Mouse (Mus musculus) right cerebral cortex, postnatal 25 days (tissue): ENCODE results near the gene Napsa.

ENCODE experiments used
- DNase-seq: peaks from one replicate; pipeline ENCODE4 v3.0.0; 2022

Napsa gene

GRCm38 (mm10) chr7:44538756-44539624, 33.2 kb upstream of the Napsa start:
- DNase-seq = no peak

DNA sequence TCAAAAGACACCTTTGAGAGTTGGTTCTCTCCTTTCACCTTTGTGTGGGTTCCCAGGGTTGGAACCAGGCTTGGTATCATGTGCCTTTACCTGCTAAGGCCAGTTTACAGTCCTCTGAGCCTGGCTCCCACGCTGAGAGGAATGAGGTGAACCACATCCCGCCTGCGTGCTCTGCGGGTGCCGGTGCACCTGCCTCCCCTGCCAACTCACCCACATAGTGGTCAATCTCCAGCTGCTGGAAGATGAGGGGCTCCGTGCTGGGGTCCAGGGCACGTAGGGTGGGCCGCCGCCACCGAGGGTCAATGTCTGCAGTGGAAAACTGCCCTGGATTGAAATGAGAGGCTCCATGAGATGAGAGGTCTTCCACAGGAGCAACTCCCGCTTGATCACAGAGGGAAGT, 29.6 kb upstream of the Napsa start:
- DNase-seq = no peak

DNA sequence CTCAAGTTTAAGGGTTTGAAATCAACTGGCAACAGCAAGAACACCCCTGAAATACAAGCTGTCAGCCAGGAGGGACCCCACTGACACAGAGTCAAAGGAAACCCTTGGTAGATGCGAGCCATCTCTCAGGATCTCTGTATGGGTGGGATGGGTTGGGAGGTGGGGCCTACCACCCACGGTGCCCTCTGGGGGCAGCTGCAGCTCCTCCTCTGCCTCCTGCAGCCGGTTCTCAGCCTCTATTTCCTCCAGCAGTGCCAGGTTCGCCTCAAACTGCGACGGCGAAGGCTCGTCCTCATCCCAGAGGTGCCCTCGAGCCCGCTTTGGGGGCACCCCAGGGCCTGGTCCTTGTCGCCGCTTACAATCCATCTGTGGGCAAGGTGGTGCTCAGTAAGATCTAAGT, 29.1 kb upstream of the Napsa start:
- no peak for DNase-seq

- DNase-seq = no peak
These were observed 25.9 kb upstream of the Napsa start for GRCm38 (mm10) chr7:44546274-44546673.

GRCm38 (mm10) chr7:44547041-44547440, 25.1 kb upstream of the Napsa start:
- DNase-seq = no peak

GRCm38 (mm10) chr7:44547725-44548124, 24.5 kb upstream of the Napsa start:
- no peak for DNase-seq

DNA sequence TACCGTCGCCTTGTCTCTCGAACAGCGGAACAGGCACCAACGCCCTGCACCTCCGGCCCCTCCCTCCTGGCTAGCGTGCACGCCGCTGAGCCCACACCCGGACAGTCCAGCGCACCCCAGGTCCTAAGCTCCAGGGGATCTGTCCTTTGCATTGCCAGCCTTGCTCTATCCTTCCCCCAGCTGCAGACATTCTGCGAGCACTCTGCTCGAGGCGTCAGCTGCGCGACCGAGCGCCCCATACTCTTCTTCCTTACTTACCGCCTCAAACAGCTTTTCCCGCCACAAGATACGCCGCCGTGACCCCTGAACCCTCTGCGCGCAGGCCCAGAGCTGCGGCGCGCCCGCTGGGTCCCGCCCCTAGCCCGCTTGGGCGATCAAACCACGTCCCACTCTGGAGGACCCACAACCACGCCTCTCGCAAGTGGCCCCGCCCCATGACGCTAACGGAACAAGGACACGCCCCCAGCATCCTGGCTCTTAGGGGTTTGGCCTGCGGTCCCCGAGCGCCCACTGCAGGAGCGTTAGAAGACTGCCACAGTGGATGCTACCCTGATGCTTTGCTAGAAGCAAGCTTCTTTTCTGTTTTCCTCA, 23.6 kb upstream of the Napsa start, which contains the start of gene Pold1:
Pold1 (minus strand) TSS at position 353 of the 591 bp plus-strand sequence.
- peak; percentile 99 for DNase-seq

DNA sequence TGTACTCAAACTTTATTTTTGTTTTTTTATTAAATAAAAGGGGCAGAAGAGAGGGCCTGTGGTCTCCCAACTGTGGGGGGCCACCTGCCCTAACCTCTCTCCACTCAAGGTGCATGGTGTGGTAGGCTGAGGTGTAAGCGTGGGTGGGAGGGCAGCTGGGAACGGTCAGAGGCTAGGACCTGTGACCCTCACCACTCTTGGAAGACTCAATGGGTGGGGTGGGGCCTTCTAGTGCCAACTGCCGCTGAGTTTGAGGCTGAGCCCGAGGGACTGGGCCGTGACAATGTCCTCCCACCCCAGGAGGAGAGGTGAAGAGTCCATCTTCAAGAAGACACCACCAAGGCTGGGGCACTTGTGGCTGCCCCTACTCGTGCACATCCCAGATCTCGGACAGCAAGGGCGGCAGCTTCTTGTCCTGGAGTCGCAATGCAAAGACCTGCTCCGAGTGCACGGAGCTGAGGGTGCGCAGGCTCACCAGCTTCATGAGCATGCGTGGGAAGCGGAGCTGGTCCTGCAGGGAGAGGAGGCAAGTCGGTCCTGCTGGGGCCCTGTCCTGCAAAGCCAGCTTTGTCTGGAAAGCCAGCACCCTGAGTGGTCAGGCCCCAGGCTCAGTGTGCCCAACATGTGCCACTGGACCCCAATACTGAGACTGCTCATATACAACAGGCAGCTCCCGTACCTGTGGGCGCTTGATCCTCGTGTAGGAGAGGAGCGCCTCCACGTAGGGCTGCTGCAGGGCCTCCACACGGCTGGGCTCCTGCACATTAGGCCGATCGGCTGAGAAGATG, 22.4 kb upstream of the Napsa start:
- DNase-seq = no peak

DNA sequence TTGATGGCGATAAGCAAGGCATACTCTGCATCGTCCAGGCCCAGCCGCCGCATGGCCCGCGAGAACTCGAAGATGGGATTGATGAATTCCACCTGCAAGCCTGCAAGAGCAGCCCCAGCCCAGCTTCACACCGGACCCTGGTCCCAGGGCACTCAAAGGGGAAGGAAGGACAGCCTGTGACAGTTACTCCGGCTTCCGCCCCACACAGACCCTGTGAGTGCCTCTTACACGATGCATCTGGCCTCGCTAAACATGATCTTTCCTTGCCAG, 21.8 kb upstream of the Napsa start:
- DNase-seq = no peak

DNA sequence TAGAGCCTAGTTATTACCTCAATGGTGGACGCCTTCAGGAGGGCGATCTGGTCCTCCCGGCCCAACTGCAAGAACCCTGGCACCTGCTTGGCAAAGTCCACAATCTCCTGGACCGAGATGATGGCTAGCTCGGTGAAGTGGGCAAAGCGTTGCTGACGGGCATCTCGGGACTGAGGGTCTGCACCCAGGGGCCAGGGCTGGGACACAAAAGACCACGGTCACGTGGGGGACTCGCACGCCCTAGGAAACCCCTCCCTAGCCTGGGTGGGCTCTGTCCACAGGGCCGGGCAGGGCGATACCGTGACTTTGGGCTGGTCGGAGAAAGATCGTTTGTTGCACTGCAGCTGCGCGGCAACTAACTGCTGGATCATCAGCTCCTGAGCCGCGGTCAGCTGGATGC, 20.9 kb upstream of the Napsa start:
- no peak for DNase-seq

- DNase-seq = no peak
These were observed 20.4 kb upstream of the Napsa start for GRCm38 (mm10) chr7:44551731-44552130.

DNA sequence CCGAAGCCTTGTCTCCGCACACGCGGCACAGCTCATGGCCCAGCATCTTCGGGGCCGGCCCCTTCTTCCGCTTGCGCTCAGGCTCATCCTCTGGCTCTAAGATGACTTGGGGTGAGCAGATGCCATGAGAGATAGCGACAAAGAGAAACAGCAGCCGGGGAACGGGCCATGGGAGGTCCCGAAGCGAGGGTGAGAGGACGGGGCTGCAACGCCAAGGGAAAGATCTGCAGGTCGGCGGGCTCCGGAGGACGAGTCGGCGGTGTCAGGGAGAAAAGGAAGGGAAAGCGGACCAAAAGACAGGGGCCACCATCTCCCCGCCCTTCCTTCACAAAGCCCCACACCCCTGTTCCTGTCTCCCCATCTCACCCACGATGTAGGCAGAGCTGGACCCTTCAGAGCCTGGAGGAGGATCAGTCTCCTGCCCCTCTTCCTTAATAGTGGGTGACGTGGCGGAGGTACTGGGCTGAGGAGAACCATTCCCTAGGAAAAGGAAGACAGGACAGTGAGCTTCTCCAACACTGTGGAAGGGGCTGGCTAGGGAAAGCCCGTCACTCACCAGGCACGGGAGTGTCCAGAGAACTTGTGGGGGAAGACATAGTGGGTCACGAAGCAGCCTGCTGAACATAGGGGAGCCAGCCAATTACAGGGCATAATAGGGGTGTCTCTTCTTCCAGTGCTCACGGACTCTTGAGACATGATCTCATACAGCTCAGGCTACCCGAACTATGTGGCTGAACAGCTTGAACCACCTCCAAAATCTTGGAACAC, 19.9 kb upstream of the Napsa start:
- DNase-seq = no peak

GRCm38 (mm10) chr7:44553196-44553764, 18.9 kb upstream of the Napsa start:
- DNase-seq = peak; percentile 47

DNA sequence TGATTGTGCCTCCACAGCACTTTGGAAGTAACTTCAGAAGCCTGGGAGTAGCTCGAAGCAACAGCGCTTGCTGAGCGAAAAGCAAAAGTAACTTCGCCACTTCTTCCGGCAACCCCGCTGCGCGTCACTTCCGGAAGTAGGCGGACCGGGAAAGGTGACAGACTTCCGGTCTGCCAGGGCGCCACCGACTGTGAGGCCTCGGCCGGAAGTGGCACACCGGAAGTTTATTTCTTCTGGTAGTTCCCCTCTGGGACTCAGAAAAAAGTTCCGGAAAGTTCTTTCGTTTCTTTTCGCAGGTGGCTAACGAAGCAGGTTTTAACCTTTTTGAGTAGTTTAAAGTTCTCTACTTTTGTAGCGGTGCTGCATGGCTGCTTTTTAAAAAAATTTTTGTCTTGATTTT, 18.4 kb upstream of the Napsa start, which contains the start of gene Nr1h2:
Nr1h2 (minus strand) TSS at position 126 of the 400 bp plus-strand sequence.
- DNase-seq = peak; percentile 93

- DNase-seq = no peak
These were observed 14.6 kb upstream of the Napsa start for GRCm38 (mm10) chr7:44557629-44558028.

DNA sequence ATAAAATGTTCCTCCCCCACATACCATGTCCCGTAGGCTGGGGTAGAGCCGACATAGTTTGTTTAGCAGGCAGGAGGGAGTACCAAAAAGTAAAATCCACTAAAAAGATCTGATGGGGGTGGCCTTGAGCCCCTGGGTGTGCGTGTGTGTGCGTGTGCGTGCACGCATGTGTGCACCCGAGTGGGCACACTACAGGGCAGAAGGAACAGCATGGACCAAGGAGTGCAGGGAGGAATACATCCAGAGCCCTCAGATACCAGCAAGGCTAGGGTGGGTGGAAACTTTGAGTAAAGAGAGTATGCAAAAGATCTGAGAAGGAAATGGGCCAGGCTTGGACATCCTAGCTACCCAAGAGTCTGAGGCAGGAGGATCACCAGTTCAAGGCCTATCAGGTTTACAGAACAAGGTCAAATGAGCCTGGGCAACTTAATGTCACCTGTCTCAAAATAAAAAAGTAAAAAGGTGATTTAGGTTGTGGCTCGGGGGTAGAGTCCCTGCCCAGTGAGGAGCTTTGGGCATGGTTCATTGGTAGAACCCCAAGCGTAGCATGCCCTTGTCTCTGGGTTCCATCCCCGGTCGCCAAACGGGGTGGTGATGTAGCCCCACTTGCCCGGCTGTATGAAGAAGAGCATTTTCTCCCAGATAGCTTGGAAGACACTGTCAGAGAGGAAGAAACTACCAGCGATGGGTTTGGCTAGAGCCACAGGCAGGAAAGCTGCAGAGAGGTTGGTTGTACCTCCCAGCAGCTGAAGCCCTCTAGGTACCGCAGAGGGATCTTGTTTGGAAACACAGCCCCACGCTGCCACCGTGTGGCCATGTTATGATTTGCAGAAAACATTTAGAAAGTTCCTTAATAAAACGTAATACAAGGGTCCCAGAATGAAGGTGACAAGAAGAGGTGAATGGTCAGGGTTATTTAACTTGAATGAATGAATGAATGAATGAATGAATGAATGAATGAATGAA, 11.5 kb upstream of the Napsa start:
- DNase-seq = peak; percentile 60

DNA sequence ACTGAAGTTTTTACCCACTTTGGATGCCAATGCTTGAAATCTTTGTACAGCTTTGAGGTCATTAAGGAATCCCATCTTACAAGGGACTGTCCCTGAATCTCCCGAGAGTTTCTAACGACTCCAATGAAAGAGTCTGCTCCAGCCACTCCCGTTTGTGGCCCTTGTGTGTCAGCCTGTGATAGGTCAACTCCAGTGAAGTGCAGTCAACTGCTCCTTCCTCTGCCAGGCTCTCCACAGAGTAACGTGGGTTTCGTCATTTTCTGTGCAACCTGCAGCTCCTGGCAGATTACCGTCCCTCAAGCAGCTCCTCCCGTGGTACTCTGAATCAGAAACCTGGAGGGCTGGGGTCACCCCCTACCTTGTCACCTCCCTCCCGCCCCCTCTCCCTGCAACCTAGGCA, 8.9 kb upstream of the Napsa start:
- no peak for DNase-seq

DNA sequence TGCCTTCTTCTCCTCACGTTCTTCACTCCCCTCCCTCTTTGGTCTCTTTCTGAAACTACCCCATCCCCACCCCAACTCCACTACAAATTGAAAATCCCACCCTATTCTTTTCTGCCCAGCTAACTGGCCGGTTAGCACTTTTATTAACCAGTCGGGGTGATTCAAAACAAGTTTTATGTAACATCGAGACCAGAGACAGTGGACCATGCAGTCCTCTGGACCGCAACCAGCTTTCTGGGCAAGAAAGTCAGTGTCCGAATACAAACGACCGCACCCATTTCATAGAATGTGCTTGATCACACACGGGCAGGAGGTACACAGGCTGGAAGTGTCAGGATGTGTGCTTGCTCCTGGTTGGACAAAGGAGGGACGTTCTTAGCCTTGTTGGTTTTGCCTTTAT, 7.7 kb upstream of the Napsa start:
- no peak for DNase-seq

DNA sequence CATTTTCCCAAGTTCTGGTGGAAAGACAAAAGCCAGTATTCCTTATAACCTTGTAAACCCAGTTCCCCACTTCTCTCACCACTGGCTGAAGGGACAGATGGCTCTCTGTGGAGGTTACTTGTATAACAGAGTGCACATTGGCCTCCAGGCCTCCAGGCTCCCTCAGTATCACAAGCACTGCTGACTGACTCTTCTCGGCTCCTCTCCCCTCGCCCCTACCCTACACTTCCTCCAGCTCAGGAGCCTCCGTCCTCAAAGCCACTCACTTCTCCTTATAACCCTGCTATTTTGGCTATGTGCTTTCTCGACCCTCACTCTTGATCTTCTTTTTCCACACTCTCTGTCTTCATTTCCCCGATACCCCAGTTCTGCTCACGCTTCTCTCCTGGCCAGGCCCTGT, 6.8 kb upstream of the Napsa start:
- no peak for DNase-seq

- DNase-seq = no peak
These were observed 3.4 kb upstream of the Napsa start for GRCm38 (mm10) chr7:44568803-44569202.

DNA sequence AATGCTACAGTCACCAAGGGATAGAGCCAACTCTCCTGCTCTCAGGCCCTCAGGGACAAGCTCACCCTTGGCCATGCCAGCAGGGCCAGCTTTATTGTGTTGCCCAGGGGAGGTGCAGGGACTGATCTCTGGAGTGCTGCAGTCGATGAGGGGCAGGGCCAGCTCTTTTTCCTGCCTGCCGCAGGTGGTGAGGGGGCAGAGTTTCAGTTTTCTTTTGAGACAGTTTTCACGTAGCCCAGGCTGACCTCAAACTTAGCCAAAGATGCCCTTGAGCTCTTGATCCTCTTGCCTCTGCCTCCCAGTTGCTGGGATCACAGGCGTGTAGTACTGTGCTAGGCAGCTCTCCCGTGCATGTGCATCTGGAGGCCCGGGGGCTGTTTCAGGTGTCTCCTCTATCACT, 1.2 kb upstream of the Napsa start:
- DNase-seq = no peak

GRCm38 (mm10) chr7:44571811-44572210, 369 bp upstream of the Napsa start:
- DNase-seq = no peak
